Mouse (Mus musculus): Measurements from ENCODE around the gene Cyp4f39. TPM values are rescaled to one million over a fixed set of nuclear protein-coding genes. Genes with fewer than 3 reads are reported as not detected.

Cyp4f39 gene
- total and polyA plus RNA-seq, 3 experiments, result 0.64 to 0.70 (median 0.64) TPM

DNA sequence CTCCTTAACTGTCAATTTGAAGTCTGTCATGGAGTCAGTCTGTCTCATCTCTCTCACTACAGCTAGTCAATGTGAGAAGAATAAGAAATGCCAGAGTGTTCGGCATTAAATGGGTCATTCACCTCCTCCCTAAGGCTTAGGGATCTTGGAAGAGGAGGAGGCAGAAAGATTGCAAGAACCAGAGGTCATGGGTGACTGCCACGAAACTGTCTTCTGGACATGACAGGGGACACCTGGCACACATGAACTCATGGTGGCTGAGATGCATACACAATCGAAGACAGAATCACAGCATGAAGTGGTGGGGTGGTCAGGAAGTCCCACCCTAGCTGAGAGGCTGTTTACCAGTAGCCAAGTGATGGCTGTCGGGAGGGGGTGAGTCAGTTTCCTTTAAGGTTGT, 18.2 kb upstream of the Cyp4f39 start:
- H3K9me3 ChIP-seq (replicated peaks; ENCODE audit: low read length), result no peaks in the 10 kb centered on the region
- no peaks in the 10 kb centered on the region for H3K79me2 ChIP-seq (replicated peaks; ENCODE audit: control insufficient read depth, extremely low read depth, insufficient read depth, poor library complexity, severe bottlenecking)
- H3K4me1 ChIP-seq (ENCODE audit: control insufficient read depth in 1 of 2, insufficient read depth in 2 of 2), result peaks cover 0 to 5% of the 10 kb centered on the region in 2 experiments; a peak in 2 of 4 replicates
- in situ Hi-C loops (cut with MboI; ENCODE audit: low pct_ligation_motif_present, low pct_unique_long_range_greater_than_20kb, low sequenced_read_pairs), result no loop called here
- no peaks in the 10 kb centered on the region for H3K27me3 ChIP-seq (replicated peaks)
- dilution Hi-C loops (cut with MboI; ENCODE audit: extremely low pct_ligation_motif_present, extremely low pct_unique_long_range_greater_than_20kb, low sequenced_read_pairs), result no loop called here
- H3K27ac ChIP-seq (ENCODE audit: insufficient read depth, low read depth), result no peak overlapping the region
- no peak overlapping the region for H3K4me3 ChIP-seq (replicated peaks in 1 of 3; ENCODE audit: low read depth in 2 of 3, low read length in 2 of 3, poor library complexity in 1 of 3)
- no peak for DNase-seq (ENCODE audit: extremely low read depth)
- TF ChIP-seq MAX (IDR thresholded peaks at IDR 0.05; ENCODE audit: low read length) (no peak), ELF1 (IDR thresholded peaks at IDR 0.05; ENCODE audit: low read depth, low read length) (no peak), TCF12 (IDR thresholded peaks at IDR 0.05; ENCODE audit: low read depth, low read length) (no peak), CHD2 (IDR thresholded peaks at IDR 0.05; ENCODE audit: low read length) (no peak)
- no peak overlapping the region for H3K4me2 ChIP-seq (ENCODE audit: insufficient read depth, low read depth, poor library complexity, severe bottlenecking)
- H3K36me3 ChIP-seq (replicated peaks in 1 of 2; ENCODE audit: control insufficient read depth in 1 of 2, insufficient read depth in 1 of 2, low read length in 1 of 2), result no peaks in the 10 kb centered on the region
- H3K9ac ChIP-seq (ENCODE audit: insufficient read depth, low read depth), result no peak overlapping the region

DNA sequence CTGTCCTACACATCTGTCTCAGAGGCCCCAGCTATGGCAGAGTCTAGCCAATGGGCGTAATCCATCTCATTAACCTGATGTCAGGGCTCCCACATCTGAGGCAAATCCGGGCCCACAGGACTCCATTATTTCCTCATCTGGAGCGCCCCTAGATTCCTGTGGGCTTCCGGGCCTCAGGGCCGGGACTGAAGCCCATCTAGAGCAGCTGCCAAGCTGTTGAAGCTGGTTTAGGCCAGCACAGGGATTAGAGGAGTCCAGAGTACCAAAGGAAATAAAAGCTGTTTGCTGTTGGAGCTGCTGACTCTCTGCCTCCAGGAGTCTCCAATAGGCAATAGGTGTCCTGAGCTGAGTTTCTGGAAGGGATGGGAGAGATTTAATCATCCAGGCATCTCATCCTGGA, 17.4 kb upstream of the Cyp4f39 start:
- peaks cover 0 to 2% of the 10 kb centered on the region in 2 experiments; a peak in 2 of 4 replicates for H3K4me1 ChIP-seq (ENCODE audit: control insufficient read depth in 1 of 2, insufficient read depth in 2 of 2)
- in situ Hi-C loops (cut with MboI; ENCODE audit: low pct_ligation_motif_present, low pct_unique_long_range_greater_than_20kb, low sequenced_read_pairs) (loop anchor here (5.0 kb wide), 1 partner anchor 93 kb away; no protein-coding TSS in a partner anchor), dilution Hi-C loops (cut with MboI; ENCODE audit: extremely low pct_ligation_motif_present, extremely low pct_unique_long_range_greater_than_20kb, low sequenced_read_pairs) (no loop called here)
- no peak for TF ChIP-seq ETS1 (conservative IDR thresholded peaks at IDR 0.05; ENCODE audit: low read depth, low read length)
- TF ChIP-seq TCF12 (IDR thresholded peaks at IDR 0.05; ENCODE audit: low read depth, low read length), result no peak
- no peak for TF ChIP-seq PAX5 (IDR thresholded peaks at IDR 0.05; ENCODE audit: low read length)
- TF ChIP-seq JUN (IDR thresholded peaks at IDR 0.05; ENCODE audit: insufficient read depth, low read depth, low read length), result no peak
- TF ChIP-seq NRF1 (IDR thresholded peaks at IDR 0.05; ENCODE audit: low read depth, low read length), result no peak
- TF ChIP-seq CHD1 (IDR thresholded peaks at IDR 0.05; ENCODE audit: low read depth, low read length), result no peak
- TF ChIP-seq BHLHE40 (IDR thresholded peaks at IDR 0.05; ENCODE audit: low read depth, low read length), result no peak
- no peak for TF ChIP-seq ZMIZ1 (IDR thresholded peaks at IDR 0.05; ENCODE audit: low read depth, low read length)
- no peak for TF ChIP-seq JUND (conservative IDR thresholded peaks at IDR 0.05; ENCODE audit: low read depth, low read length)
- no peak for TF ChIP-seq POLR2AphosphoS2 (IDR thresholded peaks at IDR 0.05; ENCODE audit: low read depth, low read length)
- no peak for TF ChIP-seq EP300 (IDR thresholded peaks at IDR 0.05; ENCODE audit: low read length)
- TF ChIP-seq NELFE (IDR thresholded peaks at IDR 0.05; ENCODE audit: low read depth, low read length), result no peak
- TF ChIP-seq SIN3A (IDR thresholded peaks at IDR 0.05; ENCODE audit: low read length), result no peak
- TF ChIP-seq CTCF (conservative IDR thresholded peaks at IDR 0.05 in 1 of 2, IDR thresholded peaks at IDR 0.05 in 1 of 2; ENCODE audit: low read depth in 2 of 2, low read length in 2 of 2), result no peak
- TF ChIP-seq RAD21 (IDR thresholded peaks at IDR 0.05; ENCODE audit: low read depth, low read length), result no peak
- TF ChIP-seq USF1 (IDR thresholded peaks at IDR 0.05; ENCODE audit: low read depth, low read length), result no peak
- no peak for TF ChIP-seq MAX (IDR thresholded peaks at IDR 0.05; ENCODE audit: low read length)
- TF ChIP-seq GABPA (IDR thresholded peaks at IDR 0.05; ENCODE audit: insufficient replicate concordance, low read depth, low read length), result no peak
- TF ChIP-seq MAFK (IDR thresholded peaks at IDR 0.05; ENCODE audit: insufficient replicate concordance, low read length), result no peak
- no peak for TF ChIP-seq MEF2A (IDR thresholded peaks at IDR 0.05; ENCODE audit: borderline replicate concordance, low read depth, low read length)
- H3K36me3 ChIP-seq (replicated peaks in 1 of 2; ENCODE audit: control insufficient read depth in 1 of 2, insufficient read depth in 1 of 2, low read length in 1 of 2), result no peaks in the 10 kb centered on the region
- no peak overlapping the region for H3K27ac ChIP-seq (ENCODE audit: insufficient read depth, low read depth)
- no peak overlapping the region for H3K4me3 ChIP-seq (replicated peaks in 1 of 3; ENCODE audit: low read depth in 2 of 3, low read length in 2 of 3, poor library complexity in 1 of 3)
- DNase-seq (ENCODE audit: extremely low read depth), result no peak
- no peaks in the 10 kb centered on the region for H3K9me3 ChIP-seq (replicated peaks; ENCODE audit: low read length)
- H3K27me3 ChIP-seq (replicated peaks), result no peaks in the 10 kb centered on the region
- H3K4me2 ChIP-seq (ENCODE audit: insufficient read depth, low read depth, poor library complexity, severe bottlenecking), result no peak overlapping the region
- H3K9ac ChIP-seq (ENCODE audit: insufficient read depth, low read depth), result no peak overlapping the region
- H3K79me2 ChIP-seq (replicated peaks; ENCODE audit: control insufficient read depth, extremely low read depth, insufficient read depth, poor library complexity, severe bottlenecking), result no peaks in the 10 kb centered on the region
